Mouse (Mus musculus) heart, adult 11 months (tissue): ENCODE measurements at regions not wholly inside any gene's neighbourhood (a gene's known extent, or its start where the extent isn't known, plus 50 kb on each side); places are given as distances from the start of the nearest gene placed in this dataset.
"Not testable (repeated sequence)": the region's sequence is repeated elsewhere in the genome, so short reads cannot be mapped to it uniquely, and the experiment has no call there.

ENCODE experiments used
- DNase-seq: peaks from one replicate; pipeline ENCODE4 v3.0.0; 2022

GRCm38 (mm10) chr16:3334355-3334754 is 256.5 kb upstream of the Olfr161 start:
- DNase-seq: peak; percentile 75

GRCm38 (mm10) chr16:3343372-3343771 is 247.5 kb upstream of the Olfr161 start:
- DNase-seq: not testable (repeated sequence)

GRCm38 (mm10) chr16:3344725-3345380 is 246.0 kb upstream of the Olfr161 start:
- not testable (repeated sequence) for DNase-seq

DNA sequence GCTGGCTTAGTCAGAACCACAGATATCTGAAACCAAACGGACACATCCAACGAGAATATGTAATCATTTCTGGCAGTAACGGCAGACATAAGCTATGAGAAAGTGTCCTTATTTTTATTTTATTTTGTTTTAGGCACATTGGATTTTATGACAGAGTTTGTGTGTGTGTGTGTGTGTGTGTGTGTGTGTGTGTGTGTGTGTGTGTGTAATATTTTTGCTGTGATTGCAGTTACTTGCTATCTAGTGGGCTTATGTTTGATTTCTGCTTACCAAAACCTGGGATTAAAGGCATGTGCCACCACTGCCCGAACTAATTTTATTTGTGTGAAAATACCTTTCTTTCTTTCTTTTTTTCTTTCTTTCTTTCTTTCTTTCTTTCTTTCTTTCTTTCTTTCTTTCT is 241.5 kb upstream of the Olfr161 start:
- DNase-seq: not testable (repeated sequence)

DNA sequence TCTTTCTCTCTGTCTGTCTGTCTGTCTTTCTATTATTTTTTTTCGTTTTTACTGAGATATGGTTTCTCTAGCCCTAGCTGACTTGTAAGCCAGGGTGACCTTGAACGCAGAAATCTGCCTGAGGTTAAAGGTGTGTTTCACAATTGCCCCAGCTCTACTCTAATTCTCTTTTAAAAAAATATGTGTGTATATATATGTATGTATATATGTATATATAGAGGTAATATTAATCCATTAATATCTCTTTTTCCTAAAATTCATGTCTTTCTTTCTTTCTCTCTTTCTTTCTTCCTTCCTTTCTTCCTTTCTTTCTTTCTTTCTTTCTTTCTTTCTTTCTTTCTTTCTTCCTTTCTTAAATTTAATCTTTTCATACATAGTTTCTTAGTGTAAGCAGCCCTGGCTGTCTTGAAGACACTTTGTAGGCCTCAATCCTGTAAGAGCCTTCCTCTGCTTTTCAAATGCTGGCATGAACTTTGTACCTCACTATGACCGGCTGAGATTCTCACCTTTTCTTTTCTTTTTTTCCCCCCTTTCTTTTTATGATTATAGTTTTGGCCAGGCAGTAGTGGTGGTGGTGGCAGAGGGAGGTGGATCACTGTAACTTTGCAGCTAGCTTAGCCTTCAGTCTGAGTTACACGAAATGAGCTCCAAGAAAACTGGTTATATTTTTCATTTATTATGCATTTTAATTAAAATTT is 240.8 kb upstream of the Olfr161 start:
- not testable (repeated sequence) for DNase-seq

DNA sequence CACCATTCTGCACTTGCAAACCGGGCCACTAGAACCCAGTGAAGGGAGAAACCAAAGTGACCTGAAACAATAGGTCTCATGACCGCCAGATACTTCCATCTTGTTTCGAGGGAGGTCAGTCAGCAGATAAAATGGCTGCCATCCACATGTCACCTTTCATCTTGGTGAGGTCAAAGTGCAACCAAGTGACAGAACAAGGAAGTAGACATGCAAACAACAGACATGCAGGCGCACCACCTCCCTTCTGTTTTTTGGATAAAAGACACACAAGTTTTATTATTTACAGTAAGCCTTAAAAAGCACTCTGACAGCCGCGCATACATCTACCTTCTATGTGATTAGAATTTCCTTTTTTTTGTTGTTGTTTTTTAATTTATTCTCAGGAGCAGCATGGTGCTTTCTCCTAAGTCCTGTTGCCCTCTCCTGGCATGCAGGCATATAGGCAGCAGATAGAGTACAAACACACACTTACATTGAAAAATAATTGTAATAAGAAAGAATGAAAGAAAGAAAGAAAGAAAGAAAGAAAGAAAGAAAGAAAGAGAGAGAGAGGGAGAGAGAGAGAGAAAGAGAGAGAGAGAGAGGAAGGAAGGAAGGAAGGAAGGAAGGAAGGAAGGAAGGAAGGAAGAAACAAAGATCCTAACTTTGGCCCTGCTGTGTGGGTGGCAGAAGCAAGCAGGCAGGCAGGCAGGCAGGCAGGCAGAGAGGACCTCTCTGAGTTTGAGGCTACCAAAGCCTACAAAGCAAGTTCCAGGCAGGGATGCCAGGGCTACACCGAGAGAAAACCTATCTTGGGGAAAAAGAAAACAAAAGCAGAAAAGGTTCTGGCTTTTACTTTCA is 240.0 kb upstream of the Olfr161 start:
- not testable (repeated sequence) for DNase-seq

DNA sequence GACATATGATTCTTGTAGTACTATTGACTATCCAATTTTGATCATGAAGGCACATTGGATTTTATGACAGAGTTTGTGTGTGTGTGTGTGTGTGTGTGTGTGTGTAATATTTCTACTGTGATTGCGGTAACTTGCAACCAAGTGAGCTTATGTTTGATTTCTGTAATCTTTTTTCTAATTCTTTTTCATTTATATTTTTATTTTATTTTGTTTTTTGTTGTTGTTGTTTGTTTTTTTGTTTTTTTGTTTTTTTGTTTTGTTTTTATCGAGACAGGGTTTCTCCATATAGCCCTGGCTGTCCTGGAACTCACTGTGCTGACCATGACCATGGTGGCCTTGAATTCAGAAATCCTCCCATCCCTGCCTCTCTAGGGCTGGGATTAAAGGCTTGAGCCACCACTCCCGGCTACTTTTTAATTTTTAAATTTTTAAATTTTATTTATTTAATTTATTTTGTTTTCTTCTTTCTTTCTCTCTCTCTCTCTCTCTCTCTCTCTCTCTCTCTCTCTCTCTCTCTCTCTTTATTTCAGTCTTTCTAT is 239.3 kb upstream of the Olfr161 start:
- DNase-seq: not testable (repeated sequence)
